Mouse (Mus musculus) thymus, postnatal 14 days (tissue): ENCODE measurements around the gene Lce1g.

Experiments used
- DNase-seq: peaks from one replicate; pipeline ENCODE4 v3.0.0; 2021

Gene Lce1g

DNA sequence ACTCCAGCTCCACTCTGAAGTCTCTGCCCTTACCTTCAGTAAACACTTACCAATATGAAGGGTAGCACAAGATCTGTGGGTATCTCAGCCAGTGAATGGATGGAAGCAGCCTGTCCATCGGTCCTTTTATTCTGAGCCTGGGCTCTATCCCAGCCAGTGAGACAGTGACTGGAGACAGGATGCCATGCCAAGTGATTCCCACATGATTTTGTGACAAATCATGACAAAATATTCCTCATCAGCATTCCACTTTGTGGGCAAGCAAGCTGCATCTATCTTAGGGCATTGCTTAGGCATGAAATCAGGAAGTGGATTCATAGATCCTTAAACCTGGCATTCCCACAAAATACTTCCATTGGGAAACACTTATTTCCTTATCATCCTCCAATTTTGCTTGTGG, at the start of gene Lce1g:
Gene Lce1g (minus strand): TSS at position 101 of the 400 bp plus-strand sequence.
- DNase-seq = no peak

- no peak for DNase-seq
Observed at GRCm38 (mm10) chr3:92790414-92790813, 38.3 kb upstream of the Lce1g start, which contains the start of gene Lce1j. Gene Lce1j (minus strand): TSS chr3:92790514.

GRCm38 (mm10) chr3:92778799-92779198, 26.7 kb upstream of the Lce1g start, which contains the start of gene Lce1i:
Gene Lce1i (minus strand): TSS chr3:92778899.
- DNase-seq = no peak

- no peak for DNase-seq
Observed at GRCm38 (mm10) chr3:92771573-92771972, 19.4 kb upstream of the Lce1g start.

DNA sequence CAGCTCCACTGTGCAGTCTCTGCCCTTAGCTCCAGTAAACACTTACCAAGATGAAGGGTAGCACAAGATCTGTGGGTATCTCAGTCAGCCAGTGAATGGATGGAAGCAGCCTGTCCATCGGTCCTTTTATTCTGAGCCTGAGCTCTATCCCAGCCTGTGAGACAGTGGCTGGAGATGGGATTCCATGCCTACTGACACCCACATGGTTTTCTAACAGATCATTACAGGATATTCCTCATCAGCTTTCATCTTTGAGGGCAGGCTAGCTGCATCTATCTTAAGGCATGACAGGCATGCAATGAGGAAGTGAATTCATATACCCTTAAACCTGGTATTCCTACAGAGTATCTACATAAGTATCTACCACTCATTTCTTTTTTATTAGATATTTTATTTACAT, 12.8 kb upstream of the Lce1g start, which contains the start of gene Lce1h:
Gene Lce1h (minus strand): TSS at position 101 of the 400 bp plus-strand sequence.
- DNase-seq = no peak

DNA sequence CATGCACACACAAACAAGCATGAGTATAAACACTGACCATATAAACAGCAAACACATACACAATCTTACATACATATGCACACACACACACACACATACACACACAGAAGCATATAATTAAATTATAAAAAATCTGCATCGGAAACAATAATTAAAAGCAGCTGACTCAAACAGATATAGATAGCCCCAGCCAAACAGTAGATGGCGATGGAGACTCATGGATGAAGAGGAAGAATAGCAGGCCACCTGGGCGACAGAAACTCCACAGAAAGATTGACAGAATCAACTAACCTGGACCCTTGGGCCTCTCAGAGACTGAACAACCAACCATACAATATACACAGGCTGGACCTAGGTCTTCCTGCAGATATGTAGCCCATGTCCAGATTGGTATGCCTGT, 1.1 kb upstream of the Lce1g start:
- DNase-seq = no peak

- no peak for DNase-seq
Observed at GRCm38 (mm10) chr3:92738996-92739395, 13.1 kb downstream of the Lce1g start, which contains the start of gene Gm38119. Gene Gm38119 (minus strand): TSS chr3:92739096.

DNA sequence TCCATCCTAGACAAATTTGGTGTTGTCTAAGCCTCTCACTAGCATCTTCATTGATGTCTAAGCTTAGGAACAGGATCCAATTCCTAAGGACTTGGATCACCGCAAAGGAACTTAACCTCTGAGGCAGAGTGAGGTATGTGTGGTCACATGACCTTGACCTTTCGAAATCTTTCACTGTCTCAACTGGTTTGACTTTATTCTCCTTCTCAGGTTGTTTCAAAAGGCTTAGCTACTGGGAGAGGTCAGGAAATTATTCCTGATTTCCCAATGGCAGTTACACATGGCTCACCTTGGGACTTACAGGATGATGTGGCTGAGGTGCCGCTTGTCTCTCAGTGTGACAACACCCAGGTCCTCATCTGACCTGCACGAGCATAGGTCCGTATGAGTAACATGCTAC, 29.5 kb downstream of the Lce1g start:
- DNase-seq = no peak

DNA sequence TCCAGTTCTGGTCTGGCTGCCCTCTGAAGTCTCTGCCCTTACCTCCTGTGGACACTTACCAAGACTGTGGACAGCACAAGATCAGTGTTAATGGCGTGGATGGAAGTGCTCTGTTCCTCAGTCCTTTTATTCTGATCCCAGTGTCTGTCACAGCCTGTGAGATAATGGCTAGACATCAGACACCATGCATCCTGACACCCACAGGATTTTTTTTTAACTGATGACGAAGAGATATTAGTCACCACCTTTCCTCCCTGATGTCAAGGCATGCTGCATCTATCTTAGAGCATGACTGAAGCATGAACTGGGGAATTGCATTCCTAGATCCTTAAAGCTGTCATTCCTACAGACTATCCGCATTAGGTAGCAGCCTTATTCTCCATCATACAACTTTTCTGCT, 31.9 kb downstream of the Lce1g start, which contains the start of gene Lce1f:
Gene Lce1f (minus strand): TSS at position 101 of the 400 bp plus-strand sequence.
- no peak for DNase-seq

- DNase-seq = no peak
Observed at GRCm38 (mm10) chr3:92715122-92715521, 37.0 kb downstream of the Lce1g start.

- no peak for DNase-seq
Observed at GRCm38 (mm10) chr3:92708974-92709373, 43.2 kb downstream of the Lce1g start, which contains the start of gene Lce1e. Gene Lce1e (minus strand): TSS chr3:92709074.
